Mouse (Mus musculus): ENCODE data around the gene Rnf130.

DNA sequence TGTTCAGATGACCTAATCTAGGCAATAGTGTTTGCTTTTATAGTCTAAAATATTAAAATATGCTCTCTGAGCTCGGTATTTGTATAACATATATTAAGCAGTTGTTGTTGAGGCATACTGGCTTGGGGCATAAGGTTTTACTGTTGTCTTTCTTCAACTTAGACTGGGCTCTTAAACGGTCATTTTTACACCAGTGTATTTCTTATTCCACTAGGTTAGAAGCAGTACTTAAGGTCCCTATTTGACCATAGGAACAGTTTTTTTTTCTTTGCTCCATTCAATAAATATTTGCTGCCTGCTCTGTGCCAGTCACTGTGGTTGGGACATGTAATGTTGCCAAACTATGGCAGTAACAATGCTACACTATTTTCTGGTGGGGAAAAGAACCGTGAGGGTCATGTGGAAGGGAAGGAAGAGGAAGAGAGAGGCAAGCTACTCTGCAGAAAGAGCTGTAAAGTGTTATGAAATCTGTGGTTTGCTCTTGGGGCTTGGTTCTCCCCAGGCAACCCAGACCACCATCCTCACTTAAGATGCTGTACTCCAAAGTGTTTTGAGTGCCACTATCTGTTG, 1.5 kb downstream of the Rnf130 start:
- TF ChIP-seq TAL1 (IDR thresholded peaks at IDR 0.05; ENCODE audit: low read length), result no peak
- TF ChIP-seq GATA1 (IDR thresholded peaks at IDR 0.05; ENCODE audit: low read length), result no peak
